Comparison of ENCODE assay signal across 12 mouse cellular contexts in genomic region chr17:31259825-31260224, GRCm38 (mm10). TPM values are rescaled to one million over a fixed set of nuclear protein-coding genes. Genes with fewer than 3 reads are reported as not detected.
DNase-seq lines count a peak whose midpoint lies in the region; ATAC-seq and TF ChIP-seq lines count a peak whose summit lies in the region.
"Had no signal": no experiment of that assay in that cellular context is flagged by ENCODE, and none has a peak within 500 bp of the region (broad histone marks: within the 10 kb centered on the region; RNA-seq: fewer than 3 reads in every experiment).

No protein-coding gene starts in this region.

- TF ChIP-seq EP300 in liver, postnatal 0 days (IDR thresholded peaks at IDR 0.05; ENCODE audit: low read depth) = no peak

- no peak for DNase-seq in forebrain, postnatal 0 days
- DNase-seq in forebrain, embryonic 11.5 days (ENCODE audit: low spot score) = no peak
- DNase-seq in liver, postnatal 0 days = no peak
- DNase-seq in liver = no peak
- DNase-seq in lung, postnatal 14 days = peak; percentile 50
- no peak for DNase-seq in heart, adult 9 months (ENCODE audit: low spot score in 2 of 2)
- no peak for DNase-seq in adrenal gland, postnatal 4 days (ENCODE audit: low spot score in 2 of 2)

- H3K4me1 ChIP-seq in forebrain, postnatal 0 days (ENCODE audit: insufficient read depth) = 0 out of 2 replicates have a peak, but pooled peaks cover 1% of the 10 kb centered on the region
- H3K4me1 ChIP-seq in forebrain, embryonic 11.5 days (replicated peaks; ENCODE audit: control insufficient read depth, insufficient read depth, low read length) = no peaks in the 10 kb centered on the region
- H3K4me1 ChIP-seq in liver, postnatal 0 days (ENCODE audit: insufficient read depth) = peaks cover 11% of the 10 kb centered on the region; the same call in 1 of the 2 replicates
- H3K4me1 ChIP-seq in E14TG2a.4 (replicated peaks; ENCODE audit: low read depth, low read length) = peaks cover 67% of the 10 kb centered on the region

- no peak overlapping the region for H3K4me3 ChIP-seq in forebrain, postnatal 0 days (ENCODE audit: low read depth, low read length)
- no peak overlapping the region for H3K4me3 ChIP-seq in forebrain, embryonic 11.5 days (ENCODE audit: low read depth, low read length)
- H3K4me3 ChIP-seq in liver, postnatal 0 days (ENCODE audit: low read depth, low read length) = no peak overlapping the region
- H3K4me3 ChIP-seq in E14TG2a.4 (replicated peaks; ENCODE audit: low read length) = no peak overlapping the region
- H3K4me3 ChIP-seq: embryonic facial prominence, embryonic 13.5 days; intestine, embryonic 15.5 days had no signal

- H3K27ac ChIP-seq in forebrain, postnatal 0 days (ENCODE audit: low read depth, low read length) = no peak overlapping the region
- no peak overlapping the region for H3K27ac ChIP-seq in forebrain, embryonic 11.5 days (ENCODE audit: low read depth, low read length)
- H3K27ac ChIP-seq in liver, postnatal 0 days (ENCODE audit: low read depth) = no peak overlapping the region
- H3K27ac ChIP-seq: embryonic facial prominence, embryonic 13.5 days; intestine, embryonic 15.5 days had no signal

- no peaks in the 10 kb centered on the region for H3K36me3 ChIP-seq in forebrain, postnatal 0 days (ENCODE audit: insufficient read depth)
- no peaks in the 10 kb centered on the region for H3K36me3 ChIP-seq in forebrain, embryonic 11.5 days (ENCODE audit: control insufficient read depth, insufficient read depth, low read length)
- no peaks in the 10 kb centered on the region for H3K36me3 ChIP-seq in liver, postnatal 0 days (replicated peaks; ENCODE audit: insufficient read depth, low read length)
- H3K36me3 ChIP-seq in E14TG2a.4 (ENCODE audit: insufficient read depth, low read length) = peaks cover 10% of the 10 kb centered on the region; the same call in 1 of the 2 replicates
- H3K36me3 ChIP-seq: embryonic facial prominence, embryonic 13.5 days; intestine, embryonic 15.5 days had no signal

- no peaks in the 10 kb centered on the region for H3K27me3 ChIP-seq in forebrain, postnatal 0 days (ENCODE audit: insufficient read depth, low read length)
- H3K27me3 ChIP-seq in forebrain, embryonic 11.5 days (ENCODE audit: control insufficient read depth, insufficient read depth, low read length) = no peaks in the 10 kb centered on the region
- no peaks in the 10 kb centered on the region for H3K27me3 ChIP-seq in liver, postnatal 0 days (ENCODE audit: insufficient read depth, low read length)
- H3K27me3 ChIP-seq in E14TG2a.4 (ENCODE audit: insufficient read depth, low read length) = no peaks in the 10 kb centered on the region
- H3K27me3 ChIP-seq: embryonic facial prominence, embryonic 13.5 days; intestine, embryonic 15.5 days had no signal

- H3K9me3 ChIP-seq in forebrain, postnatal 0 days (ENCODE audit: low read length) = no peaks in the 10 kb centered on the region
- H3K9me3 ChIP-seq in forebrain, embryonic 11.5 days (ENCODE audit: control insufficient read depth, low read length) = no peaks in the 10 kb centered on the region
- no peaks in the 10 kb centered on the region for H3K9me3 ChIP-seq in liver, postnatal 0 days (ENCODE audit: low read length)
- H3K9me3 ChIP-seq in E14TG2a.4 (ENCODE audit: low read length) = peaks cover 10% of the 10 kb centered on the region
- H3K9me3 ChIP-seq: embryonic facial prominence, embryonic 13.5 days; intestine, embryonic 15.5 days had no signal

- peak; percentile 24 for TF ChIP-seq CTCF in forebrain, postnatal 0 days (IDR thresholded peaks at IDR 0.05; ENCODE audit: low read depth)
- peak; percentile 48 for TF ChIP-seq CTCF in liver, postnatal 0 days (IDR thresholded peaks at IDR 0.05; ENCODE audit: low read depth)
- peak; percentile 41 for TF ChIP-seq CTCF in E14TG2a.4 (conservative IDR thresholded peaks at IDR 0.05; ENCODE audit: low read length)

- ATAC-seq in forebrain, postnatal 0 days = no peak
- no peak for ATAC-seq in forebrain, embryonic 11.5 days (replicated peaks; ENCODE audit: low FRiP score)
- no peak for ATAC-seq in liver, postnatal 0 days
- ATAC-seq: forebrain, embryonic 16.5 days; intestine, embryonic 15.5 days had no signal

- H3K9ac ChIP-seq in forebrain, postnatal 0 days = no peak overlapping the region
- no peak overlapping the region for H3K9ac ChIP-seq in forebrain, embryonic 11.5 days (ENCODE audit: low read length)
- no peak overlapping the region for H3K9ac ChIP-seq in liver, postnatal 0 days (replicated peaks)
- H3K9ac ChIP-seq: embryonic facial prominence, embryonic 13.5 days; intestine, embryonic 15.5 days had no signal

- H3K4me2 ChIP-seq in forebrain, postnatal 0 days (ENCODE audit: low read depth) = no peak overlapping the region
- no peak overlapping the region for H3K4me2 ChIP-seq in forebrain, embryonic 11.5 days (ENCODE audit: low read depth, low read length, severe bottlenecking)
- H3K4me2 ChIP-seq in liver, postnatal 0 days (ENCODE audit: low read depth, low read length) = no peak overlapping the region
- H3K4me2 ChIP-seq: embryonic facial prominence, embryonic 13.5 days; intestine, embryonic 15.5 days had no signal

- 68% methylated on average over 4 of the region's 4 CpGs for WGBS in forebrain, postnatal 0 days
- WGBS in forebrain, embryonic 11.5 days = 75% methylated on average over 4 of the region's 4 CpGs
- WGBS in liver, postnatal 0 days (ENCODE audit: insufficient replicate concordance) = 60% methylated on average over 4 of the region's 4 CpGs

RNA-seq across cellular contexts. Expression of gene Rsph1, which starts 17.4 kb away (rescaled TPM):
- 2.8 and 6.0 TPM in 2 replicates for total RNA-seq in forebrain, postnatal 0 days (2014; rRNA removed)
- 6.9 and 11.3 TPM in 2 replicates for polyA plus RNA-seq in forebrain, postnatal 0 days (2015; fragmentation: Nextera tagmentation; extraction: Ambion mirVana)
- 2.1 and 2.6 TPM in 2 replicates for polyA plus RNA-seq in forebrain, embryonic 11.5 days (2014; fragmentation: Nextera tagmentation; extraction: Ambion mirVana)
- 0.90 and 1.0 TPM in 2 replicates for polyA plus RNA-seq in liver, postnatal 0 days (2015; fragmentation: Nextera tagmentation; extraction: Ambion mirVana)
- 1 to 10 TPM; 5.5 TPM for total RNA-seq in adrenal gland, postnatal 4 days (2021)

RNA-seq across cellular contexts. Expression of gene Slc37a1, which starts 26.8 kb away (rescaled TPM):
- total RNA-seq in forebrain, postnatal 0 days (2014; rRNA removed) = 10.0 and 15.3 TPM in 2 replicates
- 4.7 and 6.7 TPM in 2 replicates for polyA plus RNA-seq in forebrain, postnatal 0 days (2015; fragmentation: Nextera tagmentation; extraction: Ambion mirVana)
- polyA plus RNA-seq in forebrain, embryonic 11.5 days (2014; fragmentation: Nextera tagmentation; extraction: Ambion mirVana) = 5.8 and 6.0 TPM in 2 replicates
- 4.3 and 4.5 TPM in 2 replicates for polyA plus RNA-seq in liver, postnatal 0 days (2015; fragmentation: Nextera tagmentation; extraction: Ambion mirVana)
- 10 to 100 TPM; 14.2 to 14.9 TPM for total RNA-seq in adrenal gland, postnatal 4 days (2021)

RNA-seq across cellular contexts. Expression of gene Ubash3a, which starts 52.2 kb away (rescaled TPM):
- total RNA-seq in forebrain, postnatal 0 days (2014; rRNA removed) = 0.14 and 0.54 TPM in 2 replicates
- not detected in 2 replicates for polyA plus RNA-seq in forebrain, postnatal 0 days (2015; fragmentation: Nextera tagmentation; extraction: Ambion mirVana)
- polyA plus RNA-seq in forebrain, embryonic 11.5 days (2014; fragmentation: Nextera tagmentation; extraction: Ambion mirVana) = 0.27 and 0.79 TPM in 2 replicates
- 4.2 and 4.6 TPM in 2 replicates for polyA plus RNA-seq in liver, postnatal 0 days (2015; fragmentation: Nextera tagmentation; extraction: Ambion mirVana)
- total RNA-seq in adrenal gland, postnatal 4 days (2021) = under 1 TPM; 0.11 to 0.23 TPM
- polyA plus RNA-seq: C2C12; forebrain, embryonic 16.5 days had no signal
